Mouse (Mus musculus) embryonic facial prominence, embryonic 14.5 days (tissue): ENCODE data around the gene Med31. TPM values are rescaled to one million over a fixed set of nuclear protein-coding genes. Genes with fewer than 3 reads are reported as not detected.

ENCODE experiments used
- polyA plus RNA-seq: library from polyadenylated mRNA; unstranded; fragments of >200 nt; fragmentation: Nextera tagmentation; extraction: Ambion mirVana; gene quantifications from 2 replicates; pipeline ENCODE4 v1.2.1, GENCODE M21; 2014

The Med31 gene
- polyA plus RNA-seq, 1 experiment from 2014 or later, result 42.0 TPM

Other genes with a start within 250 kb of the Med31 start
- 0.11 and 0.42 TPM in 2 replicates for gene Aipl1, start 178.1 kb downstream of the Med31 start, polyA plus RNA-seq
- 77.9 and 92.6 TPM in 2 replicates for gene Pimreg, start 173.6 kb downstream of the Med31 start, polyA plus RNA-seq
- gene Pitpnm3, start 79.8 kb downstream of the Med31 start, polyA plus RNA-seq, result 0.89 and 0.96 TPM in 2 replicates
- gene Gm43951, start 8.8 kb downstream of the Med31 start, polyA plus RNA-seq, result 0.13 and 0.15 TPM in 2 replicates
- gene 4933427D14Rik, start 8.1 kb downstream of the Med31 start, polyA plus RNA-seq, result 9.0 and 11.8 TPM in 2 replicates
- gene Txndc17, start 8.0 kb downstream of the Med31 start, polyA plus RNA-seq, result 197 and 203 TPM in 2 replicates
- gene Slc13a5, start 51.6 kb upstream of the Med31 start, polyA plus RNA-seq, result 8.3 and 14.0 TPM in 2 replicates
- 3.2 TPM in 2 replicates for gene Xaf1, start 86.0 kb upstream of the Med31 start, polyA plus RNA-seq
- gene Fbxo39, start 98.9 kb upstream of the Med31 start, polyA plus RNA-seq, result not detected in 2 replicates
- gene Tekt1, start 146.8 kb upstream of the Med31 start, polyA plus RNA-seq, result 6.2 and 12.5 TPM in 2 replicates
- 24.8 and 26.7 TPM in 2 replicates for gene Smtnl2, start 196.1 kb upstream of the Med31 start, polyA plus RNA-seq
- 1.8 and 2.5 TPM in 2 replicates for gene Ggt6, start 219.9 kb upstream of the Med31 start, polyA plus RNA-seq
- 114 and 123 TPM in 2 replicates for gene Mybbp1a, start 225.8 kb upstream of the Med31 start, polyA plus RNA-seq